Mouse (Mus musculus): ENCODE results near the gene Nol9.

GRCm38 (mm10) chr4:152032922-152033321 is 6.2 kb upstream of the Nol9 start:
- TF ChIP-seq POLR2A (IDR thresholded peaks at IDR 0.05; ENCODE audit: control insufficient read depth in 1 of 2, insufficient read depth in 1 of 2, low read depth in 1 of 2, low read length in 2 of 2, poor library complexity in 1 of 2) (no peak), GATA1 (IDR thresholded peaks at IDR 0.05; ENCODE audit: low read depth, low read length) (no peak), CTCF (IDR thresholded peaks at IDR 0.05 in 2 of 3, conservative IDR thresholded peaks at IDR 0.05 in 1 of 3; ENCODE audit: control insufficient read depth in 1 of 3, insufficient read depth in 1 of 3, low read depth in 2 of 3, low read length in 3 of 3, poor library complexity in 1 of 3, severe bottlenecking in 1 of 3) (no peak), KAT2A (conservative IDR thresholded peaks at IDR 0.05; ENCODE audit: low read depth, low read length) (no peak)

All from MEL (cell line).